Mouse (Mus musculus) cerebellum, adult 11 months (tissue): ENCODE measurements around the gene Acacb.

Source experiments
- DNase-seq: peaks from one replicate; pipeline ENCODE4 v3.0.0; 2022

Acacb gene

DNA sequence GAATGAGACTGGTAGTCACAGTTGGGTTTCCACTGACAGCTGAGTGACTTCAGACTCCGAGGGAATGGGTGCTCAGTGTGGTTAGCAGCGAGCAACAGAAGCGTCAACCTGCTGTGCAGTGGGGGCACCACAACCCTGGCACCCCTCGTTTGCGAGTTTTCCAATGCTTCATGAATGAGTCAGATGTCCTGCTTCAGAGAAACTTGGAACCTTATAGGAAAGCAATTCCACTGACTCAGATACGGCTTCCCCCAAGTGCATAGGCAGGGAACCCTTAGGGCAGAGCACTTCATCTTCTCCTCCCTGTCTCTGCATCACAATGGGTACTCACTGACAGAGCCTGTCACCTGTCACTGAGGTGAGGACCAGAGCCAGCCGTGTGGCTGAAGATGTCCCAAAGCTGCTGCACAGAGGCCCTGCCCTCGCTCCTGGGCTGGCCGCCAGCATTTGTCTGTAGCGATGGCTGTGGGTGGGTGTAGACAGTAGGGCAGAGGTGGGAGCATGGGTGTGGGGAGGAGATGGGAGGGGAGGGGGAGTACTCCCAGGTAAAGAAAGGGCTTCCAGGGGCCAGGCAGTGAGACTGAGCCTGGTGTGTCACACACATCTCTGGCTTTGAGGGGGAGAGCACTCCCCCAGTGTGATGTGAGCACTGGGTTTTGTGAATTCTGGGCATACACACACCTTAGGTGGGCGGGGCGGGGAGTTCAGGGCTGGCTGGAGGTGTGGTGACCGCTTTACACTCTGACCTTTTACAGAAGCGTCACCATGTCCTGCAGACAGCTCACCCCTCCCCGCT lies 8.7 kb upstream of the Acacb start:
- no peak for DNase-seq

DNA sequence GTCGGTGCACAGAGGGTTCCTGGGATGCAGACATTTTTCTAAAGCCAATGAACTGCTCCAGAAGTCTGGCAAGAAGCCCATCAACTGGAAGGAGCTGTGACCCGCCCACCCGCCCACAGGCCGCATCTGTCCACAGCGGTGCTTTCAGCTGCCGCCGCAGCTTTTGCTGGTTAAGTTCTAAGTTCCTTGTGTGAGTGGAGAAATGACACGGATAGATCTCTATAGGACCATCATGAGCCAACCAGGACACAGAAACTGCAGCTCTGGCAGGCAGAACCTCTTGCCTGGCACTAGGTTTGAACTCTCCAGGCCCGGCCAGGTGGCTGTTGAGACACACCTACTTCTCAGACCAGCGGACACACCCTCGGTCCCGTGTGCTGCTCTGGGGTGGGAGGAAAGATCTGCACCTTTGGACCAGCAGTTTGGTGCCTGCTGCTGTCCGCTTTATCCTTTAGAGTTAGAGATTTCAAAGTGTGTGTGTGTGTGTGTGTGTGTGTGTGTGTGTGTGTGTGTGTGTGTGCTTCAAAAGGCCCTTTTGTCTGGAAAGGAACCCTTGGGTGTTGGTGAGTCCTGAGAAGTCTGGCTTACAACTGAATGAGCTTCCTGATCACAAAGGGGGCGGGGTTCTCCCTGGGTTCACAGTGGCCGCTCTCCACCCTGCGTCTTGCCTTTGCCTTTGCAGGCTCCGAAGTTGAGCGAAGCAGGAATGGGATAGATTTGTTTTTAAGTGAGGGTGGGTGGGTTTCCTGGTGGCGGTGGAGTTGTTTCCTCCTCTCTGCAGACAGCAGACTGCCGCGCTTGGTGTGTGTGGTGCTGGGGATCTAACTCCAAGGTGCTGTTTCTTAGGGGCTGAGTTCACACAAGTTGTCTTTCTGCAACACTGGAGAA lies 7.8 kb upstream of the Acacb start:
- no peak for DNase-seq

DNA sequence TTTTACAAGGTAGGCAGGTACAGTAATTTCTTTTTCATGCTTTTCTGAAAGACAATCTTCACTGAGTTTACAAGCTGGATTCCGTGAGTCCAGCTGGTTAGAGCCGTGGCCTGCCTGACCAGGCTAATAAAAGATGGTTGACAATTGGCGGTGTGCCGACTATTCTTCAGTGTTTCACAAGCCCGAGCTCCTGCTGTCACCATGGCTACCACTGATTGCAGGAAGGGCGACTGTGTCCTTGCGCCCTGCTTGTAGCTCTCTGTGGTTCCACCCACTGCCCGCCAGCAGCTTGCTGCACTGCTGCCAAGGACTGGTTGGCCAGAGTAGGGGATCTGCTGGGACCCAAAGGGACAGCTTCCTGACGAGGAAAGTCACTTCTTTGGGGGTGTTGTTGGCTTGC lies 7.2 kb upstream of the Acacb start:
- no peak for DNase-seq

DNA sequence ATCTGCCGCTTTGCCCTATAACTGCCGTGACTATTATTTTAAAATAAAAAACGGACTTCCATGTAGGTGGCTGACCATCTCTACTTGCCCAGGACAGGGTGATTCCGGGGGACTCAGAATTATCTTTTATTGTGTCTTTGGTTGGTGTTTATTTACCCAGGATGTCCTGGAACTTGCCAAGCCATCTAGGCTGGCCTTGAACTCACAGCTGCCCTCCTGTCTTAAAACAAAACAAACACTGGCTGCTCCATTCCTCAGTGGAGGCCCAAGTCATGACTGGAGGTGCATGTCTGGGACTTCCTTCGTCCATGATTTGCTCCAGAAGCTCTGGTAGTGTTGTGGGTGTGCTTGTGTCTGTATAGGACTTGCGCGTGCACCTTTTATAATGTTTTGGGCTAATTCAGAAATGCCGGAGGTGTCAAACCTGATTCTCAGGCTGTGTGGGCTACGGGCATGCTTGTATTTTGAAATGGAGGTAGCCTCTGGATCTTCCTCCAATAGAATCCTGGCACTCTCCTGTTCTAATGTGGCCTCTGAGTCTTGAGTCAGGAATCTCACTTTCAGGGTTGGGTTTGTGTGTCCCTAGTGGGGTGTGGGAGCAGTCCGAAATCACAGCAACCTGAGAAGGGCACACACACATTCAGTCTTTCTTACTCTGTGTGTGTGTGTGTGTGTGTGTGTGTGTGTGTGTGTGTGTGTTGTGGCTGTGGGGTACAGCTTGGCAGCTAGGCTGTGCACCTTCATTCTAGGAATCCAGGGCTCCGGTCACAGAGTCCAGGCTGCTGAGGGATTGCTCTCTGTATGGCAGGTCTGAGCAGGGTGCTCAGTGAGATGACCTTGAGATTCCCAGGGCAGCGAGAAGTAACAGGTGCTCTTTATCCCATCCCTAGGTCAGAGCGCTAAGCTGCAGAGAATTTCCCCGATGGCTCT lies 973 bp downstream of the Acacb start:
- DNase-seq: no peak

DNA sequence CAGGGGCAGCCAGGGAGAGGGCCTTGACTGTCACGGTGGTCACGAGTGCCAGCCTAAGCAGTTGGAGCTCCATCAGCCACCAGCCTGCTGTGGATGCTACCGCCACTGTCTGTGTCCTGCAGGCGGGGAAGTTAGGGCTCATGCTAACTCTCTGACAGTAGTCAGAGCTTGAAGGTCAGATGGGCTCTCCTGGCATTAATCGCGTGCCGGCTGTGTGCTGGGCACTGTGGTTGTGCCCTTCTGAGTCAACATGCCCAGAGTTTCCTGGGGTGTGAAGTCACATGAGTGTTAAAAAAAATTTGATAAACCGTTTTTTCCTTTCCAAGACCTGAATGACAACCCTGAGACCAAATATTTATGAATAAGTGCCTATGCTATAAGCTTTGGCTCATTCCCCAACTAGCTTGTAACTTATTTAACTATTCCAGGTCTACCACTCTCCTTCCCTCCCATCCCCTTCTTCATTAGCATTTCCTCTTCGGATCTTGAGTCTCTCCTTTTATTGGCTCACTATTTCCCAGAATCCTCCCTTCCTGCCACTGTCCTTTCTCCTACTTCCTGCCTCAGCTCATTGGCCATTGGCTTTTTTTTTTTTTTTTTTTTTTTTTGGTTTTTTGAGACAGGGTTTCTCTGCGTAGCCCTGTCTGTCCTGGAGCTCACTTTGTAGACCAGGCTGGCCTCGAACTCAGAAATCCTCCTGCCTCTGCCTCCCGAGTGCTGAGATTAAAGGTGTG lies 6.2 kb downstream of the Acacb start:
- no peak for DNase-seq

DNA sequence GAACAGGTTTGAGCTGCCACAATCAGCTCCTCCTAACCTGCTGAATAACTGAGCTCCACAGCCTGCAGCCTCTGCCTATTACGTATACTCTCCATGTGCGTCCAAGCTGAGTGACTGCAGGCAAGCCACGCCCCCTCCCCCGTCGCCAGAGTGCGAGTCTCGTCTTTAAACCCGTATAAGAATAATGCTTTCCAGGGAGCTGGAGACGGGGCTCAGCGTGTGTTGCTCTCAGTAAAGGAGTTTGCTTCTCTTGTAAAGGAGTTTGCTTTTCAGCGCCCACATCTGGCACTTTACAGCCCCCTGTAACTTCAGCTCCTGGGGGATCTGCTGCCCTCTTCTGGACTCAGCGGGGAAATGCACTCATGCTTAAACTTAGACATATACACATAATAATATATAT lies 7.2 kb downstream of the Acacb start:
- DNase-seq: no peak

DNA sequence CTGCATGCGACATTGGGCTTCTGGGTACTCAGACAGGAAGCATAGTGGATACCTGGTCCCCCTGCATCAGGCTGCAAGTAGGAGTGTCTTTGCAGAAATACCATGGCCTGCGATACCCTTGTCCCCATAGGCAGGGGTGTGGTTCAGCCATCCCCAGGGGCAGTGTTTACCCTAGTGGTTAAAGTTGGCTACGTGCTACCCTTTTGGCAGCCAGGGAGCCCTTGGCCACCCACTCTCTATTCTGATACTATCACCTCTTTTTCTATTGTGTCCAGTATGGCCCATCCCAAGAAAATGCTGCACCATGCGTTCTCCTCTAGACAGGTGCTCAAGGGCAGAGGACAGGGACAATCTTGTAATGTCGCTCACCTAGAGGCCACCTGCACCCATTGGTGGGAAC lies 8.4 kb downstream of the Acacb start:
- DNase-seq: no peak

DNA sequence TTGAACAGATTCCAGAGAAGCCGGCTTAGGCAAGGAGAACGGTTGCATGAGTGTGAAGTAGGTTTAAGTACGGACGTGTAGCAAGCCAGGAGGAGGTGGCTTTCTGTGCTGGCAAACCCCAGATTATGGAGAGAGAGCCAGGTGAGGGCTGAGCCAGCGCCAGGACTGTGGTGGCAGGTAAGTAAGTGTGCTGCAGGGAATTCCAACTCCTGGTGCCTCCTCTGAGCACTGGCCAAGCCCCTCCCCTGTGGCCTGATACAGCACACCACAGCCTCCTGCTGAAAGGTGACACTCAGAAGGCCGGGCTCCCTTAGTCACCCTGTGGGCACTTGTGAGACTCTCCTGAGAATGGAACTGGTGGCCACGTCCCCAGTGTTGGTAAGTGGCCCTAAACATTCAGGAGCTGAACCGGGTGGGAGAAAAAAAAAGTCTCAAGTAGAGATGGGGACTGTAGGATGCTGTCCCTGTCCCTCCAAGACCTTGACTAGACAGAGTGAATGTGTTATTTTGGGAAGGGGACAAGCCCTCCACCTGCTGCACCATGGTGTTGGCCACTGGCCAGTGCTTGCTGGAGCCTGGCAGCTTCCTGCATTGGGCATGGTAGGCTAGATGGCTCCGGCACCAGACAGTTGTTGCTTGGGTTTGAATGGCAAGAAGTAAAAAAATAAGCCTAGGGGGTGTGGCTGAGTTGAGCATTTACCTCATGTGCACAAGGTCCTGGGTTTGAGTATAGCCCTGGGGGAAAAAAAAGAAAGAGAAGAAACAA lies 9.0 kb downstream of the Acacb start:
- no peak for DNase-seq

DNA sequence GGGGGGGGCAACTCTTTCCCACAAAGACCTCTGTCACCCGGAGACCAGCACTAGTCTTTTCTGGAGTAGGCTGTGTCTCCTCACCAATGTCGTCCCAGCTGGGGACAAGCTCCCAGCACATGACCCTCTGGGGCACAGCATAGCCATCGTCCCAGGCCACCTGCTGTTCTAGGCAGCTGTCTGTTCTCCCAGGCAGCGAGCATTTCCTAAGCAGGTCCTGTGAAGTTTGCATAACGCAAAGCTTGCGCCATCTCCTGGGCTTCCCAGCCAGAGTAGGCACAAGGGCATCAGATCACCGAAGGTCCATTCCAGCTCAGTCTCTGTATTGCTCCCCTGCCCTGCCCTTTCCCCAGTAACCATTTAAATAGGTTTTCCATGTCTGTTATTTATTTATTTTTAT lies 10.9 kb downstream of the Acacb start:
- no peak for DNase-seq

DNA sequence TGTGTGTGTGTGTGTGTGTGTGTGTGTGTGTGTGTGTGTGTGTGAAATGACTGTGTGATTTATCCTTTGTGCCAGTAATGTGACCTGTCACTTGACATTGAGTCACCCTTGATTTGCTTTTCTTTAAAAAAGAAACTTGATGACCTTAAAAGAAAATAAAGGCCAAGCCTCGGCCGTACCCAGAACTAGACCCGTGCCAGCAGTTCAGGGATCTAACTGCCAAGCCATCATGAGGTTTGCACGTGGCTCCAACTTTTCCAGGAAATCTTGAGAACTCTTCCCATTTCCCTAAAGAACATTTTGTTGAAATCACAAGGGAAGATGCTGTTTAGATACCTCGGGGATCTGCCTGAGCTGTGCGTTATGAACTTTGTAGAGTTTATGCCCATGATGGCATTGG lies 15.1 kb downstream of the Acacb start:
- DNase-seq: no peak

DNA sequence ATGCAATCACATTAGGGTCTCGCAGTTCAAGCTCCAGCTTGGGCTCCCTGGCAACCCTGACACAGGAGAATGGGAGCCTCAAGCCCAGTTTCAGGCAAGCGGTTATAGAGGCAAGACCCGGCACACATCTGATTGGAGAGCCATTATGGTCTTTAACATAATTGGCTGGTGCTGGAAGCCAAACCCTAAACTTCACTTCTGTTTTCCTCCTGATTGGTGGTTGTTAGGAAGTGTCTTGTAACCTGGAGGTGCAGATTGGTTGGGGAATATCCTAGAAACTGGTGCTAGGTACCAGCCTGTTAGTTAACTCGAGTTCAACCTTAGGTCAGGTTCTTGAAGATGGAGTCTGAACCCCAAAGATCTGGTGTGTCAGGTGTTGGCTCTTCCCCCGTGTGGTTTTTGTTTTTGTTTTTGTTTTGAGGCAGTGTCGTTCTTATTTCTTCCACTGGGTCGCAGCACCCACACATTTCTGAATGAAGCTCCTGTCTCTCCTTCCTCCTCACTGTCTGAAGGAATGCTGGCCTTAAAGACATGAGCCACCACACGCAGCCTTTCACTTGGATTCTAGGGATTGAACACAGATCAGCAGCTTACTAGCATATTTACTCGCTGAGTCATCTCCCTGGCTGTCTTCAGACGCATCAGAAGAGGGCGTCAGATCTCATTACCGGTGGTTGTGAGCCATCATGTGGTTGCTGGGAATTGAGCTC lies 15.9 kb downstream of the Acacb start:
- DNase-seq: no peak

DNA sequence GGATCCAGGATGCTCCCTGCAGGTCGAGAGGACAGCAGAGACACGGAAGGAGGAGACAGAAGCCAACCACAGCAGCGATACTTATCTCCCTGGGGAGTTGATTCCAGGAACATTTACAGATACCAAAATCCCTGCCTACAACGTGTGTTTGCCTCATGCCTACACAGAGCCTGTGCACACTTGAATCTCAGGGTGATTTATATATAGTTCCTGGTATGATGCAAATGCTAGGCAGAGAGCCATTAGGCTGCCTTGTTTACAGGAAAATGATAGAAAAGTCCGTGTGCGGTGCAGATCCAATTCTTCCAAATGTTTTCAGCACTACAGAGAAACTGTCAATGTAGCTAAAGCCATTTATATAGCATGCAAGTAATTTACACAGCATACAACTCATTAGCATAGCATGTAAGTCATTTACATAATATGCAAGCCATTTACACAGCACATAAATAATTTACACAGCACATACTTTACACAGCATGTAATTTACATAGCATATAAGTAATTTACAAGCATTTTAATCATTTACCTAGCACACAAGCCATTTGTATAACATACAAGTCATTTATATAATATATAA lies 16.9 kb downstream of the Acacb start:
- no peak for DNase-seq

DNA sequence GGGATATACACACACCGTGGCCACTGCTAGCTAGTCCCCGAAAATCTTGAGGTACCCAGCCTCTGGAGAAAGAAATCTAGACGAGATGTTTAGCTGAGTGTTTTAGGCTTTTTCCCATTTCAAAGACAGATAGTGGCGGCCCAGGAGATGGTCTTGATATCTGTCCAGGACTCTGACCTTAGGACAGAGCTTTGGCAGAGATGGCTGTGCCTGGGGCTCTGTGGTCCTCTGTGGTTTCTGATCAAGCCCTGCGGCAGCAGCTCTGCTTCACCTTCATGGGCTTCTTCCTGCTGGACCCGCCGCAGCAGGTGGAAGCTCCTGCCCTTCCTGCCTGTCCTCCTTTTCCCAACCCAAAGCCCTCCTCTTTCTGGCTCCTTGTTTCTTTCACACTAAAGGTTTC lies 24.0 kb downstream of the Acacb start:
- no peak for DNase-seq

DNA sequence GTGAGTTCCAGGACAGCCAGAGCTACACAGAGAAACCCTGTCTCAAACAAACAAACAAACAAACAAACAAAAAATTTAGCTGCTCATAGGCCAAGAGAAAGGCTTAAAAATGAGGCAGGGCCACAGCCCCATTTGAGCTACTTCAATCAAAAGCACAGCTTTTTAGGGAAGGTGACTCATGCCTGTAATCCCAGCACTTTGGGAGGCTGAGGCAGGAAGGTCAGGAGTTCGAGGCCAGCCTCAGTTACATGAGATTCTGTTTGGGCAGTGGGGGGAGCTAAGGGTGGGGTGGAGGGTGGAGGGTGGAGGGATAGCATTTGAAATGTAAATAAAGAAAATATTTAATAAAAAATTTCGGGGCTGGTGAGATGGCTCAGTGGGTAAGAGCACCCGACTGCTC lies 26.6 kb downstream of the Acacb start:
- no peak for DNase-seq

DNA sequence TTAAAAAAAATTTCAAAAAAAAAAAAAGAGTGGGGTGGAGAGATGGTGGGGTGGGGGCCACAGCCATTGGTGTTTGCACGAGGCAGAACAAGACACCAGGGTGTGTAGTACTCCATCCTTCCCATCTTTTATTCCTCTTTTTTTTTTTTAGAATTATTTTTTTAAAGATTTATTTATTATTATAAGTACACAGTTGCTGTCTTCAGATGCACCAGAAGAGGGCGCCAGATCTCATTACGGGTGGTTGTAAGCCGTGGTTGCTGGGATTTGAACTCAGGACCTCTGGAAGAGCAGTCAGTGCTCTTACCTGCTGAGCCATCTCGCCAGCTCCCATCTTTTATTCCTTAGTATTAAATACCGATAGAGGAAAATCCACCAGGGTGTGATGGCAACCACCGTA lies 27.1 kb downstream of the Acacb start:
- DNase-seq: no peak

DNA sequence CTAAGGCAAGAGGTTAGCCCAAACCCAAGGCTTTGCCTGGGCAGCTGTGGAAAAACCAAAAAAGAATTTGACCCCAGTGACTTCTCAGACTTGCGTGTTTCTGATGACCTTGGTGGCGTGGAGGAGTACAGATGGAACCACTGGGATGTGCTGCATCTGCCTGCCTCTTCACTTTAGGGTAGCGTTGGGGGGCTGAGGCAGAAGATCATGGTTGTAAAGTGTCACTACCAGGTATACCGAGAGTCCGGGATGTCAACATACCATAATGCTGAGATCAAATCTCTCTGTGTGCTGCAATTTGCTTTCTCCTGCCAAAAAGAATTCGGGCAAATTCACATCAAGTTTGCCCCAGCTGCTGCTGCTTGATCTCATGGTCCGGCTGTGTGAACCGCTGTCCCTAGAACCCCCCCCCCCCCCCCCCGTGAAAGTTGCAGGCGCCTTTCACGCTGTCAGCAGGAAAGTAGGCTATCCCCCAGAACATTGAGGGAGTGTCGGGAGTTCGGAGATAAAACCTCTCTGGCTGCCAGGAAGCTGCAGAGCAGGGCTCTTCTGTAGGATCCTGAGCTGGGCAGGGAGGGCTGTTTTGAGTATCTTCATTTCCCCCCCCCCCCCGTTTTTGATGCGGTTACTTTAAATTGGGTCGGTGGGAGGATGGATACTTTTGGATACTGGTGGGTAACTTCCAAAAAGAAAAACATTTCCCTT lies 27.7 kb downstream of the Acacb start:
- DNase-seq: no peak

DNA sequence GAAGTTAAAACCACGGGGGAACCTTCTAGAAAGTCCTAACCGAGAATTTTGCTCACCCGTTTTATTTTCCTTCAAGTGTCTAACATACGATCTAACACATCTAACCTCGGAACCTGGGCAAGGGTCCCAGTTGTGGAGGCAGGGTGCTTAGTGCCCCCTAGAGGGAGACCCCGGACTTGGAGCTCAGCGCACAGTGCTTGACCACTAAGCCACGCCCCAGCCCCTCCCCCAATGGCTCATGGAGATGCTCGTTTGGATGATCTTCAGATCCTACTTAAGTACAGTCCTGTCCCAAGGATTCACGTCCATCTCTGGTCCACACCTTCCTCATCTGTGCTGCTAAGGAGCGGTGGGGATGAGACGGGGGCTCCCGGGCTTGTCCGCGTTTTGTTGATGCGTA lies 28.3 kb downstream of the Acacb start:
- DNase-seq: no peak

DNA sequence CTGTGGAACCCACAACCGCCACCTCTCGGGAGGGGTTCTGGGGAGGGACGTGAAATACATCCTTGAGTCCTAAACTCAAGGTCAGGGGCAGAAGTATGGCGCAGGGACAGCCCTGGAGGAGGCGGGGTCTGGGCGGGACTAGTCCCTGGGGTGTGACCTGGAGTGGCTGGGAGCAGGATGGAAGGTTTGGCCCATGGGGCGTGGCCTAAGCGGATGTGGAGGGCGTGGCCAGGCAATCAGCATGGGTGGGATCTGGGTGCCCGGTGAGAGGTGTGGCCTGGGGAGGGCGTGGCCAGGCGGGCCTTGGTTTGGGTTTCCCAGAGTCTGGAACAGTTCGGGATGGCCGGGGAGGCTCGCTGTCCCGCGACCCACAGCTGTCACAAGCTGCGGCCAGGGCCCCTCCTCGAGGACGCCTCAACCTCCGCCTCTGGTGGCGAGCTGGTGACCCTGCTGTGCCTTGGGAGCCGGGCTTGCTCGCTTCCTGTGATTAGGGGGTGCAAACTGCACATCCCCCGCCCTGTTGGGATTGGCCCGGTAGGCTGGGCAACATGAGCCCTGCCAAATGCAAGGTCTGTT lies 29.3 kb downstream of the Acacb start:
- DNase-seq: peak; percentile 36

DNA sequence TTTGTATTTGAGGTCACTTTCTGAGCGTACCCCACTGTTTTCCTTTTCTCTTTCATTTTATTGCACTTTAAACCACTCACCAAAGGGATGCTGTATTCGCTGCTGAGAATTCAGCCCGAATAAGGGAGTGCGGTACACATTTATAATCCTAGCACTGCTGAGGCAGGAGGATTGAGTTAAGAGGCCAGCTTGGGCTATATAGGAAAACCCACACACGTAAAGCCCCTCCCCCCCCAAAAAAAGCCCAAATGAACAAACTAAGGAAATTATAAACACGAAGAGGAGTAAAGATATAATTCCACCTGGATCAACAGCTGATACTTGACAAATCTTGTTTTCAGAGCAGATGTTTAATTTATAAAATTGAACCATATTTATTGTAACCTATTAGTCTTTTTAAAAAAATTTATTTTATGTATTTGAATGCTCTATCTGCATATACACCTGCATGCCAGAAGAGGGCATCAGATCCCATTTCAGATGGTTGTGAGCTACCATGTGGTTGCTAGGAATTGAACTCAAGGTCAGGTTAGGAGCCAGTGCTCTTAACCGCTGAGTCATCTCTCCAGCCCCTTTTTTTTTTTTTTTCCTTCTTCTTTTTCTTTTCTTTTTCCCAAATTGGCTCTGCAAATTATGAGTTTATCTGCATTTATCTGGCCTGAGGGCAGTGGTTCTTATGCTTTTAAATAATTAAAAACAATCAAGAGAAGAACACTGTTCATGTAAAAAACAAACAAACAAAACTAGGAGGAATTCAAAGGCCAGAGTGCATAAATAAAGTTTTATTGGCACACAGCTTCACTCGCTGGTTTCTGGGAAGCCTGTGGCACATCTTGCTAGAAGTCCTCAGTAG lies 30.4 kb downstream of the Acacb start:
- no peak for DNase-seq
